Mouse (Mus musculus) right cerebral cortex, postnatal 25 days (tissue): Measurements from ENCODE around the gene Calb2.
A peak's percentile ranks its signal among the peaks of the same experiment; 100 is the strongest.

Experiments
- DNase-seq: peaks from one replicate; pipeline ENCODE4 v3.0.0; 2022

Gene Calb2

GRCm38 (mm10) chr8:110119715-110120114 is 48.3 kb downstream of the Calb2 start:
- DNase-seq: peak; percentile 18

GRCm38 (mm10) chr8:110102653-110103052 is 65.4 kb downstream of the Calb2 start, which contains the start of gene Gm17720:
Gm17720 (minus strand) TSS chr8:110102753.
- no peak for DNase-seq

GRCm38 (mm10) chr8:110101676-110102075 is 66.3 kb downstream of the Calb2 start:
- DNase-seq: no peak

- DNase-seq: no peak
These were observed 67.1 kb downstream of the Calb2 start, which contains the start of gene Gm21964 for GRCm38 (mm10) chr8:110100907-110101306. Gm21964 (plus strand) TSS chr8:110101207.

GRCm38 (mm10) chr8:110091869-110092268 is 76.1 kb downstream of the Calb2 start:
- DNase-seq: no peak
